Mouse (Mus musculus): ENCODE measurements around the gene 3110082I17Rik. TPM values are rescaled to one million over a fixed set of nuclear protein-coding genes. Genes with fewer than 3 reads are reported as not detected.
A peak's percentile ranks its signal among the peaks of the same experiment; 100 is the strongest.

The 3110082I17Rik gene
- 39.4 and 44.4 TPM in 2 replicates for polyA plus RNA-seq (2014; fragmentation: Nextera tagmentation; extraction: Ambion mirVana)

DNA sequence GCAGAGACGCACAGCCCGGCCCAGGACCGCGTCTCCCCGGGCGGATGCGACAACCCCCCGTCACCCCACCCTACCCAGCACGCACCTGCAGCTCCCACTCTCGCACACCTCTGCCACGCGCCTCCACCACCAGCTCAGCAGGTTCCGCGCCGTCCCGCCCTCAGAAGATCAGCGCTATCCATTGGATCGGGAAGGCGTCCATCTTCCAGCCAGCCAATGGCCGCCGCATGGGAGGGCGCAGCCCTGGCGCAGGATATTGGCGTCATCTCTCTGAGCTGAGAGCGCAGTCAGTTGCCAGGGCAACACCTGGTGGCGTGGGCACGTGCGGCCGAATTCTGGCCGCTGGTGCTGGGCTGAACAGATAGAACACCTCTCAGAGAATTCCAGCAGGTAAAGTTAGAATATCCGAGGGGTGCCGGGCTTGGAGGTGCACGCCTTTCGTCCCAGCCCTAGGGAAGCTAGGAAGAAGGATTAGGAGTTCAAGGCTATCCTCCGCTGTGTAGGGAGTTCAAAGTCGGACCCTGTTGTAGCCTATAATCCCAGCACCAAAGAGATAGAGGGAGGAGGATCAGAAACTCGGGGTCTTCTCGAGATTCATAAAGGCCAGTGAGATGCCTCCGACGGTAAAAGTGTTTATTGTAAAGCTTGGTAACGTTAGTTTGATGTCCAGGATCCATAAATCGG lies at the start of gene 3110082I17Rik:
3110082I17Rik (minus strand) TSS at position 144 of the 684 bp plus-strand sequence.
- Histone ChIP-seq H3K27me3 (ENCODE audit: insufficient read depth, low read length) (no peaks in the 10 kb centered on the region), H3K9ac (peak within 1 kb of the TSS; percentile 53), H3K36me3 (ENCODE audit: insufficient read depth) (no peaks in the 10 kb centered on the region), H3K4me3 (ENCODE audit: low read depth, low read length) (peak within 1 kb of the TSS; percentile 65), H3K9me3 (ENCODE audit: low read depth, low read length) (no peaks in the 10 kb centered on the region), H3K4me1 (ENCODE audit: insufficient read depth) (no peaks in the 10 kb centered on the region), H3K27ac (ENCODE audit: low read depth) (no peak within 1 kb of the TSS), H3K4me2 (peak within 1 kb of the TSS; percentile 85)
- 4% methylated on average over 42 of the region's 42 CpGs for WGBS
- TF ChIP-seq CTCF (IDR thresholded peaks at IDR 0.05; ENCODE audit: low read depth), result no peak
- DNase-seq (peak; percentile 99), ATAC-seq (ENCODE audit: insufficient read depth) (peak; percentile 99)

DNA sequence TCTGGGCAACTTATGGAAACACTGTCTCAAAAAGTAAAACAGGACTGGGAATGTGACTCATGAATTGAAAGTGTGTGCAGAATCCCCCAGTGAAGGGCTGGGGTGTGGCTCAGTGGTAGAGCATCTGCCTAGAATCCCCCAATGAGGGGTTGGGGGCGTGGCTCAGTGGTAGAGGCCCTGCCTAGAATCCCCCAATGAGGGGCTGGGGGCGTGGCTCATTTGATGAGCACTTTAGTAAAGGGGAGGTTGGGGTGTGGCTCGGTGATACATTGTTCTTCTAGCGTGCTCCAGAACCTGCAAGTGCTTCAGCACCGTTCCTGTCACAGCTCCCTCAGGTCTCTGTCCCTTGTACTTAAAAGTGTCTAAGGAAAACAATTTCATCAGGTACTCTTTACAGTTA lies 45.9 kb upstream of the 3110082I17Rik start:
- H3K27me3 ChIP-seq (ENCODE audit: insufficient read depth, low read length), result peaks cover 6% of the 10 kb centered on the region; the same call in 1 of the 2 replicates
- H3K9ac ChIP-seq, result no peak overlapping the region
- H3K9me3 ChIP-seq (ENCODE audit: low read depth, low read length), result no peaks in the 10 kb centered on the region
- DNase-seq, result no peak
- no peaks in the 10 kb centered on the region for H3K4me1 ChIP-seq (ENCODE audit: insufficient read depth)
- no peaks in the 10 kb centered on the region for H3K36me3 ChIP-seq (ENCODE audit: insufficient read depth)
- no peak overlapping the region for H3K27ac ChIP-seq (ENCODE audit: low read depth)
- WGBS, result 17% methylated on average over 5 of the region's 5 CpGs
- TF ChIP-seq CTCF (IDR thresholded peaks at IDR 0.05; ENCODE audit: low read depth), result no peak
- H3K4me2 ChIP-seq, result no peak overlapping the region
- no peak for ATAC-seq (ENCODE audit: insufficient read depth)
- no peak overlapping the region for H3K4me3 ChIP-seq (ENCODE audit: low read depth, low read length)

DNA sequence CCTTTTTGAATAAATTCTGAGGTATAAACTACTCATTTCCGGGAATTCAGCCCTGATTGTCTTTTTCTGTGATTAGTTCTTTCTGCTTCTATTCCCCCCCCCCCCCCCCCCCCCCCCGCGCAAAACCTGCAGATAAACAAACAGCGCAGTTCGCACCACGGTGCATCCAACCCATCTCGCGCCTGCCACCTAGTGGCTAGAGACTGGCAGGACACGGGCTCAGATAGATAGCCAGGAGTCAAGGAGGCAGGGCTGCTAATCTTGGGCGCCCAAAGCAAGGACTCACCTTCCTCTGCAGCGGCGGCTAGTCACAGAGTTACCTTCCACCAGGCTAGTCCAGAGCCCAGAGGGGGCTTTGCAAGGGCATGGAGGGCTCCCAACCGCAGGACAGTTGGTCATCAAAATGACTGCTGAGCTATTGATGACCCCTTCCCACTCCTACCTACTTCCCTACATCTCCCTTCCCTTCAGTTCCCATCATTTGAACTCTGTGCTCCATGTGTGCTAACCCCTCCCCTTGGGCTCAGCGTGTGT lies 44.8 kb upstream of the 3110082I17Rik start:
- Histone ChIP-seq H3K4me2 (no peak overlapping the region), H3K9me3 (ENCODE audit: low read depth, low read length) (no peaks in the 10 kb centered on the region), H3K9ac (no peak overlapping the region), H3K4me3 (ENCODE audit: low read depth, low read length) (no peak overlapping the region), H3K27me3 (ENCODE audit: insufficient read depth, low read length) (no peaks in the 10 kb centered on the region; the same call in 1 of the 2 replicates), H3K27ac (ENCODE audit: low read depth) (no peak overlapping the region), H3K36me3 (ENCODE audit: insufficient read depth) (no peaks in the 10 kb centered on the region), H3K4me1 (ENCODE audit: insufficient read depth) (no peaks in the 10 kb centered on the region)
- 4% methylated on average over 12 of the region's 14 CpGs for WGBS
- ATAC-seq (ENCODE audit: insufficient read depth) (peak; percentile 56; the same call in 1 of the 2 replicates), DNase-seq (peak; percentile 89)
- TF ChIP-seq CTCF (IDR thresholded peaks at IDR 0.05; ENCODE audit: low read depth), result peak; percentile 85

DNA sequence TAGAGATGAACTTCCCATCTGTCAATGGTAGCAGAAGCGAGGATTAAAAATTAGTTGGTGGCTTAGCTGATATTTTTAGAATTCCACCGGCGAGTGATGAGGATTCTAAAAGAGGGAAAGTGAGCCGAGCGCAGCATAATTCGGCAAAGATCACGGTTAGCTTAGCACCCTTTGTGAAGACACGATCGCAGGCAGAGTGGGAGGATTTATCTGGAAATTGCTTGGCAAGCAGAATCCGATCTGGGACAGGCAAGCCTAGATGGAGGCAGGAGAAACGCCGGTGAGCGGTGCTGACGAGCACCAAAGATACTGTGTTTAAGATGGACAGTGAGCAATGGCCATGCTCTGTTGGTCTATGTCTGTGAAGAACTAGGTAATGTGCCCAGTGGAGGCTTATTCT lies 42.0 kb upstream of the 3110082I17Rik start:
- Histone ChIP-seq H3K9ac (no peak overlapping the region), H3K4me1 (ENCODE audit: insufficient read depth) (no peaks in the 10 kb centered on the region), H3K27ac (ENCODE audit: low read depth) (no peak overlapping the region), H3K4me2 (no peak overlapping the region), H3K4me3 (ENCODE audit: low read depth, low read length) (no peak overlapping the region), H3K36me3 (ENCODE audit: insufficient read depth) (no peaks in the 10 kb centered on the region), H3K27me3 (ENCODE audit: insufficient read depth, low read length) (no peaks in the 10 kb centered on the region), H3K9me3 (ENCODE audit: low read depth, low read length) (no peaks in the 10 kb centered on the region)
- no peak for TF ChIP-seq CTCF (IDR thresholded peaks at IDR 0.05; ENCODE audit: low read depth)
- WGBS, result 75% methylated on average over 14 of the region's 14 CpGs
- no peak for ATAC-seq (ENCODE audit: insufficient read depth)
- no peak for DNase-seq

DNA sequence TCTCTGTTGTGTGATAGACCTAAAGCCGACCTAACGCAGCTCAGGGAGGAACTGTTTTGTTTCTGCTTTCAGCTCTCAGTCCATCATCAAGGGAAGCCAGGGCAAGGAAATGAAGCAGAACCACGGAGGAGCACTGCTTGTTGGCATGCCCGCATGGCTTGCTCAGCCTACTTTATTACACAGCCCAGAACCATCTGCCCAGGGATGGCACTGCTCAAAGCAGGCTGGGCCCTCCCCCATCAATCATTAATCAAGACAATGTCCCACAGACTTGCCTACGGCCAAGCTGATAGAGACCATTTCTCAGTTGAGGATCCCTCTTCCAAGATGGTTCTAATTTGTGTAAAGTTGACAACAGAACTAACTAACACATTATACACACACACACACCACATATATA lies 38.5 kb upstream of the 3110082I17Rik start:
- Histone ChIP-seq H3K9ac (no peak overlapping the region), H3K9me3 (ENCODE audit: low read depth, low read length) (no peaks in the 10 kb centered on the region), H3K27ac (ENCODE audit: low read depth) (no peak overlapping the region), H3K4me3 (ENCODE audit: low read depth, low read length) (no peak overlapping the region), H3K36me3 (ENCODE audit: insufficient read depth) (no peaks in the 10 kb centered on the region), H3K4me2 (no peak overlapping the region), H3K27me3 (ENCODE audit: insufficient read depth, low read length) (peaks cover 12% of the 10 kb centered on the region; the same call in 1 of the 2 replicates), H3K4me1 (ENCODE audit: insufficient read depth) (no peaks in the 10 kb centered on the region)
- 45% methylated on average over 5 of the region's 5 CpGs for WGBS
- TF ChIP-seq CTCF (IDR thresholded peaks at IDR 0.05; ENCODE audit: low read depth), result no peak
- no peak for ATAC-seq (ENCODE audit: insufficient read depth)
- DNase-seq, result no peak

DNA sequence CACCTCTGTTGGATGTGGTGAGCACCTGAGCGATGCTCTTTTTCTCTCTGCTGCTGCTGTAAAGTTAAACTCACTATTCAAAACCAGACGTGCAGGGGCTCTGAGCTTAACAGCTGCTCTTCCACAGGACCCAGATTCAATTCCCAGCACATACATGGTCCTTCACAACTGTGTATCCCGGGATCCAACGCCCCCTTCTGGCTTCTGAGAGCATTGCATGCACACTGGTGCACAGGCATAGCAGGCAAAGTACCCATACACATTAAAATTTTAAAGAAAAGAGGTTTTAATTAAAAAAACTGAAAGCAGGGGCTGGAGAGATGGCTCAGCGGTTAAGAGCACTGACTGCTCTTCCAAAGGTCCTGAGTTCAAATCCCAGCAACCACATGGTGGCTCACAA lies 36.6 kb upstream of the 3110082I17Rik start:
- no peak for DNase-seq
- no peak for ATAC-seq (ENCODE audit: insufficient read depth)
- Histone ChIP-seq H3K9ac (no peak overlapping the region), H3K36me3 (ENCODE audit: insufficient read depth) (no peaks in the 10 kb centered on the region), H3K27ac (ENCODE audit: low read depth) (no peak overlapping the region), H3K27me3 (ENCODE audit: insufficient read depth, low read length) (peaks cover 16% of the 10 kb centered on the region; the same call in 1 of the 2 replicates), H3K4me1 (ENCODE audit: insufficient read depth) (no peaks in the 10 kb centered on the region), H3K4me2 (no peak overlapping the region), H3K4me3 (ENCODE audit: low read depth, low read length) (no peak overlapping the region), H3K9me3 (ENCODE audit: low read depth, low read length) (no peaks in the 10 kb centered on the region)
- peak; percentile 16; the same call in 1 of the 2 replicates for TF ChIP-seq CTCF (IDR thresholded peaks at IDR 0.05; ENCODE audit: low read depth)
- WGBS, result 51% methylated on average over 5 of the region's 5 CpGs

DNA sequence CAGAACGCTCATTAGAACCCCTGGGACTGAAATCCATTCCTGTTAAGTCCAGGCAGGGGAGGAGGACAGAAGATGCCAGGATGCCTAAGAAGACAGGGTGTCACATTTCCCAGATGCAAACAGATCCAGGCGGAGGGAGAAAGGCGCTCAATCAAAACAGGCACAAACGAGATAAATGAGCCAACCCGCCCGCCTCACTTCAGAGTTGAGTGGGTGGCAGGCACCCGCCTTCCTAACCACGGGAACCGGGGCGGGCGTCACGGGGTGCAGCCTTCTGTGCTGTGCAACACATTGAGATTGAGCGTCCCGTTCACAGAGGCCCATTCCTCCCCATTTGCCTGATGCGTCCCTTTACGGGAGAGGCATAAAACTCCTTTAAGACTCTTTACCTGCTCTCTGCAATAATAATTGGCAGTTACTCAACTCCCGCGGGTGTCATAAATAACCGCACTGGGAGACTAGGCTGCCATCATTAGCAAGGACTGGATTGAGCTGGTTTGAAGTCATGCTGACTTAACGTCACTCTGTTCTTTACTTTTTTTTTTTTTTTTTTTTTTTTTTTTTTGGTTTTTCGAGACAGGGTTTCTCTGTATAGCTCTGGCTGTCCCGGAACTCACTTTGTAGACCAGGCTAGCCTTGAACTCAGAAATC lies 34.8 kb upstream of the 3110082I17Rik start:
- no peaks in the 10 kb centered on the region for H3K36me3 ChIP-seq (ENCODE audit: insufficient read depth)
- WGBS, result 28% methylated on average over 22 of the region's 22 CpGs
- H3K27ac ChIP-seq (ENCODE audit: low read depth), result no peak overlapping the region
- H3K9me3 ChIP-seq (ENCODE audit: low read depth, low read length), result no peaks in the 10 kb centered on the region
- TF ChIP-seq CTCF (IDR thresholded peaks at IDR 0.05; ENCODE audit: low read depth), result no peak
- no peak for DNase-seq
- peaks cover 16% of the 10 kb centered on the region; the same call in 1 of the 2 replicates for H3K27me3 ChIP-seq (ENCODE audit: insufficient read depth, low read length)
- no peaks in the 10 kb centered on the region for H3K4me1 ChIP-seq (ENCODE audit: insufficient read depth)
- no peak overlapping the region for H3K9ac ChIP-seq
- no peak for ATAC-seq (ENCODE audit: insufficient read depth)
- H3K4me3 ChIP-seq (ENCODE audit: low read depth, low read length), result no peak overlapping the region
- H3K4me2 ChIP-seq, result no peak overlapping the region
